17 mouse cellular contexts compared by ENCODE assay signal in the genomic region with DNA sequence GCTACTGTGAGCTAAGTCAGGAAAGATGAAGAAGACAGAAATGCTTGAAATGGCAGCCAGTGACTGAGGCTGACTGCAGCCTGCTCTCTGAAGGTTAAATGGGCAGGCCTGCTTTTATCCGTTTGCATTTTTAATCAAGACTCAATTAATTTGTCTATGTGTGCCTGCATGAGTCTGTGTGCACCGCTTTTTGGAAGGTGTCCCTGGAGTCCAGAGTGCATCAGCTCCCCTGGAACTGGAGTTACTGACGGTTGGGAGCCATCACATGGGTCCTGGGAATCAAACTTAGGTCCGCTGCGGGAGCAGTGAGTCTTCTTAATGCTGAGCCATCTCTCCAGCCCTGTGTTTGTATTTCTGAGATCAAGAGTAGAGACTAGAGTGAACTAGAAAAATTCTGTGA. TPM values are rescaled to one million over a fixed set of nuclear protein-coding genes. Genes with fewer than 3 reads are reported as not detected.
DNase-seq lines count a peak whose midpoint lies in the region; ATAC-seq and TF ChIP-seq lines count a peak whose summit lies in the region.
"Had no signal": no experiment of that assay in that cellular context is flagged by ENCODE, and none has a peak within 500 bp of the region (broad histone marks: within the 10 kb centered on the region; RNA-seq: fewer than 3 reads in every experiment).

No protein-coding gene starts in this region.

- no peaks in the 10 kb centered on the region for H3K9me3 ChIP-seq in hindbrain, embryonic 16.5 days (ENCODE audit: control insufficient read depth, low read length)
- H3K9me3 ChIP-seq in hindbrain, embryonic 12.5 days (replicated peaks): no peaks in the 10 kb centered on the region
- no peaks in the 10 kb centered on the region for H3K9me3 ChIP-seq in liver, embryonic 16.5 days (replicated peaks; ENCODE audit: control insufficient read depth, low read length)
- H3K9me3 ChIP-seq: embryonic facial prominence, embryonic 10.5 days; G1E had no signal

- H3K4me1 ChIP-seq in heart, adult 2 months (ENCODE audit: control insufficient read depth, insufficient read depth, low read length): peaks cover 37% of the 10 kb centered on the region
- H3K4me1 ChIP-seq in hindbrain, embryonic 16.5 days (ENCODE audit: control insufficient read depth, insufficient read depth, low read depth, low read length): peaks cover 71% of the 10 kb centered on the region
- peaks cover 65% of the 10 kb centered on the region for H3K4me1 ChIP-seq in hindbrain, embryonic 12.5 days
- H3K4me1 ChIP-seq in liver, embryonic 16.5 days (ENCODE audit: control insufficient read depth, low read depth, low read length): peaks cover 75% of the 10 kb centered on the region

- TF ChIP-seq POLR2A in heart, adult 2 months (IDR thresholded peaks at IDR 0.05; ENCODE audit: insufficient read depth, low read depth, low read length): no peak

- TF ChIP-seq CTCF in heart, adult 2 months (IDR thresholded peaks at IDR 0.05): no peak
- TF ChIP-seq CTCF in layer of hippocampus, adult 2 months (conservative IDR thresholded peaks at IDR 0.05): no peak

- H3K4me2 ChIP-seq in hindbrain, embryonic 16.5 days (ENCODE audit: low read length): no peak overlapping the region
- no peak overlapping the region for H3K4me2 ChIP-seq in hindbrain, embryonic 12.5 days (replicated peaks)
- no peak overlapping the region for H3K4me2 ChIP-seq in liver, embryonic 16.5 days (ENCODE audit: low read depth, low read length)
- H3K4me2 ChIP-seq: hindbrain, embryonic 14.5 days had no signal

- no peak for DNase-seq in heart, adult 2 months
- DNase-seq in heart, adult 8-10 months (ENCODE audit: low spot score): no peak
- DNase-seq in layer of hippocampus, adult 2 months (ENCODE audit: low spot score in 2 of 2): no peak
- no peak for DNase-seq in layer of hippocampus, postnatal 14 days (ENCODE audit: low spot score in 2 of 2)
- DNase-seq: left cerebral cortex, postnatal 4 days; lung, postnatal 10 days; right cerebral cortex, postnatal 25 days; thymus, postnatal 36 days had no signal

- intact Hi-C loops in heart, adult 2 months (cut with DNase I): loop anchor here (2.0 kb wide), 1 partner anchor 13 kb away; no protein-coding TSS in a partner anchor

- H3K9ac ChIP-seq in heart, adult 2 months (ENCODE audit: low read depth, low read length): no peak overlapping the region
- H3K9ac ChIP-seq in hindbrain, embryonic 16.5 days (ENCODE audit: low read depth, low read length): no peak overlapping the region
- H3K9ac ChIP-seq in hindbrain, embryonic 12.5 days: no peak overlapping the region
- H3K9ac ChIP-seq in liver, embryonic 16.5 days (ENCODE audit: low read depth, low read length): no peak overlapping the region

- H3K36me3 ChIP-seq in heart, adult 2 months (ENCODE audit: control insufficient read depth, insufficient read depth, low read length): peaks cover 60% of the 10 kb centered on the region
- no peaks in the 10 kb centered on the region for H3K36me3 ChIP-seq in hindbrain, embryonic 16.5 days (ENCODE audit: control insufficient read depth, insufficient read depth, low read length)
- no peaks in the 10 kb centered on the region for H3K36me3 ChIP-seq in hindbrain, embryonic 12.5 days
- no peaks in the 10 kb centered on the region for H3K36me3 ChIP-seq in liver, embryonic 16.5 days (ENCODE audit: control insufficient read depth, insufficient read depth)
- H3K36me3 ChIP-seq: embryonic facial prominence, embryonic 10.5 days had no signal

- peaks cover 9% of the 10 kb centered on the region for H3K79me2 ChIP-seq in heart, adult 2 months (replicated peaks; ENCODE audit: control insufficient read depth, insufficient read depth, low read length)

- H3K27me3 ChIP-seq in heart, adult 2 months (ENCODE audit: control insufficient read depth, insufficient read depth, low read length): no peaks in the 10 kb centered on the region
- H3K27me3 ChIP-seq in hindbrain, embryonic 16.5 days (replicated peaks; ENCODE audit: control insufficient read depth, insufficient read depth, low read length): no peaks in the 10 kb centered on the region
- no peaks in the 10 kb centered on the region for H3K27me3 ChIP-seq in hindbrain, embryonic 12.5 days
- no peaks in the 10 kb centered on the region for H3K27me3 ChIP-seq in liver, embryonic 16.5 days (ENCODE audit: control insufficient read depth, insufficient read depth, low read depth, low read length)

- ATAC-seq in hindbrain, embryonic 16.5 days: no peak
- ATAC-seq in hindbrain, embryonic 12.5 days (ENCODE audit: low FRiP score): no peak
- ATAC-seq in liver, embryonic 16.5 days (ENCODE audit: low read depth): no peak
- ATAC-seq: activated CD4-positive, CD25-positive, alpha-beta regulatory T cell, adult 4 months; intestine, embryonic 16.5 days had no signal

- peak overlapping the region; percentile 36 for H3K27ac ChIP-seq in heart, adult 2 months
- peak overlapping the region; percentile 34; the same call in 1 of the 2 replicates for H3K27ac ChIP-seq in hindbrain, embryonic 16.5 days (ENCODE audit: low read depth, low read length)
- no peak overlapping the region for H3K27ac ChIP-seq in hindbrain, embryonic 12.5 days
- peak overlapping the region; percentile 94 for H3K27ac ChIP-seq in layer of hippocampus, adult 2 months
- H3K27ac ChIP-seq in liver, embryonic 16.5 days (ENCODE audit: low read length): peak overlapping the region; percentile 82
- H3K27ac ChIP-seq: embryonic facial prominence, embryonic 10.5 days; hindbrain, embryonic 14.5 days; liver, embryonic 14.5 days had no signal

- no peak for TF ChIP-seq EP300 in heart, adult 2 months (IDR thresholded peaks at IDR 0.05; ENCODE audit: insufficient read depth, low read depth, low read length)

- no peak overlapping the region for H3K4me3 ChIP-seq in heart, adult 2 months
- H3K4me3 ChIP-seq in hindbrain, embryonic 16.5 days (ENCODE audit: low read length): no peak overlapping the region
- H3K4me3 ChIP-seq in hindbrain, embryonic 12.5 days: no peak overlapping the region
- H3K4me3 ChIP-seq in layer of hippocampus, adult 2 months: no peak overlapping the region
- H3K4me3 ChIP-seq in liver, embryonic 16.5 days (ENCODE audit: low read depth, low read length): no peak overlapping the region
- H3K4me3 ChIP-seq: embryonic facial prominence, embryonic 10.5 days had no signal

- WGBS in heart, adult 2 months: 59% methylated on average over 5 of the region's 5 CpGs
- 68% methylated on average over 5 of the region's 5 CpGs for WGBS in hindbrain, embryonic 16.5 days
- WGBS in hindbrain, embryonic 12.5 days: 84% methylated on average over 5 of the region's 5 CpGs
- WGBS in liver, embryonic 16.5 days (ENCODE audit: insufficient replicate concordance): 76% methylated on average over 5 of the region's 5 CpGs

RNA-seq across cellular contexts. Expression of gene Daam1, which starts 6.7 kb away (rescaled TPM):
- 10 to 100 TPM; 67.2 to 77.6 TPM for total RNA-seq in heart, adult 2 months (2021)
- polyA plus RNA-seq in heart, adult 2 months (2012; rRNA removed): 13.1 and 23.9 TPM in 2 replicates
- total RNA-seq in heart, adult 8-10 months (2022): 10 to 100 TPM; 63.9 to 82.9 (median 76.6) TPM
- 26.6 and 28.4 TPM in 2 replicates for polyA plus RNA-seq in hindbrain, embryonic 16.5 days (2015; fragmentation: Nextera tagmentation; extraction: Ambion mirVana)
- 17.4 and 19.3 TPM in 2 replicates for polyA plus RNA-seq in hindbrain, embryonic 12.5 days (2016; fragmentation: Nextera tagmentation; extraction: Ambion mirVana)
- total RNA-seq in layer of hippocampus, adult 2 months (2021): 10 to 100 TPM; 64.9 to 69.3 TPM
- 10 to 100 TPM; 77.3 to 83.6 TPM for total RNA-seq in layer of hippocampus, postnatal 14 days (2021)
- 9.6 and 10.2 TPM in 2 replicates for polyA plus RNA-seq in liver, embryonic 16.5 days (2015; fragmentation: Nextera tagmentation; extraction: Ambion mirVana)
